Mouse (Mus musculus) liver, embryonic 14.5 days (tissue): ENCODE results near the gene Nipsnap3a.

Source experiments
- CTCF ChIP-seq: IDR thresholded peaks from 2 replicates; pipeline ENCODE4 v1.5.1; 2016; ENCODE audit warnings: antibody characterized with exemption, low read depth, control low read depth
- EP300 ChIP-seq: IDR thresholded peaks from 2 replicates; pipeline ENCODE4 v1.6.1; 2016; ENCODE audit warnings: antibody characterized with exemption, low read depth

GRCm38 (mm10) chr4:53015024-53015423, 26.0 kb downstream of the Nipsnap3a start:
- TF ChIP-seq CTCF (no peak), EP300 (no peak)
